Mouse (Mus musculus) embryonic stem cell, embryonic (primary cell): Measurements from ENCODE around the gene Tcte1.

Source experiments
- CTCF ChIA-PET, 4 experiments: fragments of 300-600 bp in 2 of 4; fragments of 350-600 bp in 2 of 4; sonication (Branson Sonifier 250); formaldehyde crosslinking; loops; one replicate each; lab custom pipeline; 2022; ENCODE audit warnings: inconsistent platforms in 2 of 4; lab: Charles Lee
- POLR2A ChIA-PET, 4 experiments: fragments of 300-600 bp in 2 of 4; fragments of 350-600 bp in 2 of 4; sonication (Branson Sonifier 250); formaldehyde crosslinking; loops; one replicate each; lab custom pipeline; 2022; ENCODE audit warnings: antibody characterized with exemption in 4 of 4, inconsistent platforms in 1 of 4; lab: Charles Lee

Gene Tcte1

DNA sequence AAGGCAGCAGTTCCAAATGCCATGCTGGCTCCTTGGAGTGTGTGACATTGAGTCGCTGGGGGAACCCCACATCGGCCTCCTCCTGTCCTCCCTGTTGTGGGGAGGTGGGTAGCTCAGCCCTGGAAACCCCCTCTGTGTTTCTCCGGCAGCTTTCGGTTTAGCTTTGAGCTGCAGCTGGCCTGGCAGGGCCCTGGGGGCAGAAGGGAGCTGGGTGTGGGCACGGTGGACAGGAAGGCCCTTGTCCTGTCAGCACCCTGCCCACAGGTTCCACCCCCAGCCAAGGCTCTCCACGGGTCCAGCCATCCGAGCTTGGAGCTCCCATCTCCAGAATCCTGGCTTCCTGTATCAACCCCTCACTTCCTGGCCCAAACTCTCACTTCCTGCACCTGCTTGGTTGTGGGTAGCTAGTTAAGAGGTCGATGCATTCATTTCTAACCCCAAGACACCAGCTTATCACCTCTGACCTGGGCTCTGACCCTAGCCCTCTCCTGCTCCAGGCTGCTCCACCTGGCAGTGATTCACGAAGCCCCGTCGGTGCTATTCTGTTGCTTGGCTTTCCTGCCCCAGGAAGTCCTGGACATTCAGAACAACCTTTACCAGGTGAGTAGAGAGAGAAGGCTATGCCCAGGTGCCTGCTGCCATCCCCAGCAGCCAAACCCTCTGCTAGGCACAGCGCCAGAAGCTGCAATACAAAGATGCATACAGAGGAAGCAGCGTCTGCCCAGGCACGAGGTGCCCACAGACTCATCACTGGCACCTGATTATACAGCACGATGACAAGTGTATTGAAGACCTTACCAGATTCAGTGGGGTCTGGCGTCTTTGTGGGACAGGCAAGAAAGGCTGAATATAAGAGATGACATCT lies 35.0 kb downstream of the Tcte1 start:
- ChIA-PET CTCF (interaction anchor here (0.5 to 1.6 kb wide), 11 partner anchors 9 to 1147 kb away, joined by 3 to 12 read pairs (median 4); no protein-coding TSS in a partner anchor), POLR2A (interaction anchor here (0.6 to 28.4 kb wide), 19 partner anchors 8 to 595 kb away, joined by 3 to 605 read pairs (median 4); partner anchors contain the start of genes Hsp90ab1 (in 4 of the 4), Cdc5l (in 2 of the 4), Mad2l1bp (in 1 of the 4) and Spats1 (in 1 of the 4))

DNA sequence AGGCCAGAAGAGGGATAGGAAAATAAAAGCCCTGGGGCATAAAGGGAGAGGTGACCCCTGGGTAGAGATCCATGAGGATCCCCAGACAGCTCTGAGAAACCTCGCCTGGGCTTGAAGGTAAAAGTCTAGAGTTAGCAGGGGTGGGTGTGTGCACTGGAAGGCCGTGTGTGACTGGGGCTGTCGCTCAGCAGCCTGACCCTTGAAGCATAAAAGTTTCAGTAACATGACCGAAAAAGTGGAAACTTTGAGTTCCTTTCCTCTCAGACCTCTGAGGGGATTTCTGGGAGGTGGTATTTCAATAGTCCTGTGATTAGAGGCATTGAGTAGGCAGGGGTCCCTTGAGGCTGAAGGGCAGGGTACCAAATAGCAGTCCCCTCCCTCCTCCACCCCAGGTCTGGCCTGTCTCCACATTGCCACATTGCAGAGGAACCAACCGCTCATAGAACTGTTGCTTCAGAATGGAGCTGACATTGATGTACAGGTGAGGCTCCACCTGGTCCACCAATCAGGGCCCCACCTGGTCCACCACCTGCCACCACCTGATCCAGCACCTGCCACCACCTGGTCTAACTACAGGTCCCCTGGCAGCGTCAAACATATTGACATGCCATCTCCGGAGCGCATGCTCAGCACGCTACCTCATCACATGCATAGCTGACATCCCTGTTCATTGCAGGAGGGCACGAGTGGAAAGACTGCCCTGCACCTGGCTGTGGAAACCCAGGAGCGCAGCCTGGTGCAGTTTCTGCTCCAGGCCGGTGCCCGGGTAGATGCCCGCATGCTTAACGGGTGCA lies 36.7 kb downstream of the Tcte1 start:
- POLR2A ChIA-PET, result interaction anchor here (0.6 to 28.4 kb wide), 8 partner anchors 10 to 1866 kb away, joined by 3 to 605 read pairs (median 6); partner anchors contain the start of gene Hsp90ab1 (in 4 of the 4)
- CTCF ChIA-PET, result interaction anchor here in 2 of 4 experiments (0.6 to 1.1 kb wide), 4 partner anchors 44 to 176 kb away, joined by 3 to 5 read pairs (median 4); no protein-coding TSS in a partner anchor

DNA sequence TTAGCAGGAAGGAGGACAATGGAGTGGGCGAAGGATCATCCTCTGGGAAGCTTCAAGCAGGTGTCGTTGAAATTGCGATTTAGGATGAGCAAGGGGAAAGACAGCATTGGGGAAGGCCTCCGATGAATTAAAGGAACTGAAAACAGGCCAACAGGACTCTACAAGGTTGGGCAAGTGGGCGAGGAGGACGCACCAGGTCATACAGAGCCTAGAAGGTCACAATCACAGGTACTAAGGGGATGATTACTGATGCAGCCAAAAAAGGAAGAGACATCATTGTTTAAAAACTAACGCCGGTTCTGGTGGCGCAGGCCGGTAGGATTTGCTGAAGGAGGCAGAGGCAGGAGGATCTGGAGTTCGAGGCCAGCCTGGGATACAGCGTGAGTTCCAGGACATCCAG lies 40.0 kb downstream of the Tcte1 start:
- ChIA-PET CTCF (interaction anchor here (0.5 to 3.5 kb wide), 40 partner anchors 8 to 856 kb away, joined by 3 to 21 read pairs (median 5); partner anchors contain the start of genes Nfkbie (in 4 of the 4), Aars2 (in 2 of the 4), Spats1 (in 2 of the 4) and Hsp90ab1 (in 1 of the 4)), POLR2A (interaction anchor here (0.6 to 28.4 kb wide), 41 partner anchors 8 to 990 kb away, joined by 3 to 605 read pairs (median 4); partner anchors contain the start of genes Hsp90ab1 (in 4 of the 4), Aars2 (in 2 of the 4), Nfkbie (in 2 of the 4) and Cdc5l (in 1 of the 4))

DNA sequence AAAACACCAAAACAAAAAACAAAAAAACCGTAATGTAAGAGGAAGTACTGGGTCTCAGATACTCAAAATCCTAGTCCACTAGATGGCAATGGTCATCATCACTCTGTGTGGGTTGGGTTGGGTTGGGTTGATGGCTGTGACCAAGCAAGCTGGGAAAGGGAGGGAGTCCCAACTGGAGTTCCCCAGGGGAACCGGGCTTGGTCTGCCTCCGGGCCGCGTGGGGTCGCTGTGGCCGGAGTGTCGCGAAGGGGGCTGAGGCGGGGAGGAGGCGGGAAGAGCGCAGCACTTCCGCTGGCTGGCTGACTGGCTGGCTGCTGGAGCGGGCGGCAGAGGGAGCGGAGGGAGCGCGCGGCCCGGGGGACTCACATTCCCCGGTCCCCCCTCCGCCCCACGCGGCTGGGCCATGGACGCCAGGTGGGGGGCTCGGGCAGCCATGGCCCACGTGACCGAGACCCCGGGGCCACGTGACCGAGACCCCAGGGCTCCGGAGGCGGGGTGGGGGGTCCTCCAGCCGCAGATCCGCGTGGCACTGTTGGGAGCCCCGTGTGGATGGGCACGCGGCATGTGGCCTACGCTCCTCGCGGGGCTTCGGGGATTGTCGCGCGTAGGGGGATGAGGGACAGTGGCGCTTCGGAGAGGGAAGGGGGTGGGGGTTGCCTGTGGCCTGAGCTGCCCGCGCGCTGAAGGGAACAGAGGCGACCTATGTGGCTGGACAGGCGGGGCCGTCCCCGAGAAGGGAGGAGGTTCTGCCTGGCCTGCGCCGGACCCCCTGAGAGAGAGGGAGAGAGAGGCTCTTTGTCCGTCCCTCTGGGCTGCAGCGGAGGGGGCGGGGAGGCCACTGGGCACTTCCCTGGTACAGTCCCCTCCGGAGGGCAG lies 40.7 kb downstream of the Tcte1 start, which contains the start of gene Slc35b2:
Slc35b2 (plus strand) TSS at position 220 of the 876 bp plus-strand sequence.
- POLR2A ChIA-PET, result interaction anchor here (0.6 to 28.4 kb wide), 55 partner anchors 8 to 989 kb away, joined by 3 to 605 read pairs (median 4); partner anchors contain the start of genes Hsp90ab1 (in 4 of the 4), Aars2 (in 3 of the 4), Mymx (in 2 of the 4) and Nfkbie (in 2 of the 4)
- CTCF ChIA-PET, result interaction anchor here (0.5 to 3.5 kb wide), 50 partner anchors 8 to 856 kb away, joined by 3 to 21 read pairs (median 5); partner anchors contain the start of genes Nfkbie (in 4 of the 4), Aars2 (in 2 of the 4), Spats1 (in 2 of the 4) and Hsp90ab1 (in 1 of the 4)

DNA sequence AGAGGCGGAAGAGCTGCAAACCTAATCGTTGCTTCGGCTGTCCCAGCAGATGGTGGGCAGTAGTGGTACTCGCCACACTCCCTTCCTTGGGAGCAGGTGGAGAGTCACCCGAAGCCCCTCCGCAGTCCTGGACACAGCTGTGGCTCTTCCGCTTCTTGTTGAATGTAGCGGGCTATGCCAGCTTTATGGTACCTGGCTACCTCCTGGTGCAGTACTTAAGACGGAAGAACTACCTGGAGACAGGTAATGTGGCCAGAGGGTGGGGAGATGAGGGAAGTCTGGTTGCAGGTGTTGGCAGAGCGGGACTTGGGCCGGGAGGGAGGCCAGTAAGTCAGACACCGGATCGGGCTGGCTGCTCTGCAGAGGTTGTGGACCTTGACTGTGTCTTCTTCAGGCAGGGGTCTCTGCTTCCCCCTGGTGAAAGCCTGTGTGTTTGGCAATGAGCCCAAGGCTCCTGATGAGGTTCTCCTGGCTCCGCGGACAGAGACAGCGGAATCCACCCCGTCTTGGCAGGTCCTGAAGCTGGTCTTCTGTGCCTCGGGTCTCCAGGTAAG lies 41.4 kb downstream of the Tcte1 start:
- ChIA-PET CTCF (interaction anchor here (0.5 to 3.5 kb wide), 21 partner anchors 9 to 158 kb away, joined by 3 to 21 read pairs (median 6); partner anchors contain the start of genes Nfkbie (in 2 of the 4), Spats1 (in 2 of the 4) and Hsp90ab1 (in 1 of the 4)), POLR2A (interaction anchor here (0.6 to 28.4 kb wide), 44 partner anchors 8 to 131 kb away, joined by 3 to 605 read pairs (median 5); partner anchors contain the start of genes Hsp90ab1 (in 4 of the 4), Aars2 (in 3 of the 4), Mymx (in 2 of the 4) and Nfkbie (in 2 of the 4))

DNA sequence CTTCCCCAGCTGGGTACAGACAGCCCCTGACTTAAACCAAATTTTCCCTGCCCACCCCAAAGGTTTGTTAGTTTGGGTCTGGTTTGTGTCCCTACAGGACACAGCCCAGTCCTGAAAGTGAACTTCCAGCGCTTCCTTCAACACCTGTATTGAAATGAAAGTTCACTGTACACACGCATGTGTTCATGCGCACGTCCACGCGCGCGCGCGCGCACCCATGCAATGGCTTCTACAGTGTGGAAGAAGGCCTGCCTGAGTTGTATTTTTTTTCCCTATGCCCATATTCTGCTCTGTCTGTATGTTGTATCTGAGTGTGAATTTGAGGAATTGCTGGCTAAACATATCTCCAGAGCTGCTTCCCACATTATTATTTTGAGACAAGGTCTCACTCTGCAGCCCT lies 41.9 kb downstream of the Tcte1 start:
- CTCF ChIA-PET, result interaction anchor here in 3 of 4 experiments (0.5 to 2.6 kb wide), 8 partner anchors 9 to 158 kb away, joined by 3 to 21 read pairs (median 5); partner anchors contain the start of genes Hsp90ab1 (in 1 of the 3) and Nfkbie (in 1 of the 3)
- POLR2A ChIA-PET, result interaction anchor here (0.6 to 28.4 kb wide), 37 partner anchors 8 to 391 kb away, joined by 3 to 605 read pairs (median 9); partner anchors contain the start of genes Hsp90ab1 (in 3 of the 4), Aars2 (in 2 of the 4), Mymx (in 2 of the 4) and Nfkbie (in 2 of the 4)

DNA sequence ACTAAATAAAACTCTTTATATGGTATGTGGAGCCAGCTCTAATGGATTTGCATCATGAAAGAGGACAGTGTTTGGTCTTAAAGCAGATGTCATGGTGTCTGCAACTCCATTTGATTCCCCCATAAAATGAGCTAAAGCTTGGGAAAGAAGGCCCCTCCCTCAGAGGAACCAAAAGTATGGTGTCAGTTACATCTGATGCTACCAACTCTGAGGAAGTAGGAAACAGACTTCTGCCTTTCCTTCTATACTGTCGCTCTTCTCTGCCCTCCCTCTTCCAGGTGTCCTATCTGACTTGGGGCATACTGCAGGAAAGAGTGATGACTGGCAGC lies 42.8 kb downstream of the Tcte1 start:
- ChIA-PET POLR2A (interaction anchor here (0.5 to 28.4 kb wide), 83 partner anchors 7 to 989 kb away, joined by 3 to 605 read pairs (median 4); partner anchors contain the start of genes Nfkbie (in 4 of the 4), Aars2 (in 3 of the 4), Capn11 (in 2 of the 4) and Cdc5l (in 2 of the 4)), CTCF (interaction anchor here (0.8 to 2.1 kb wide), 12 partner anchors 13 to 151 kb away, joined by 3 to 8 read pairs (median 3); no protein-coding TSS in a partner anchor)

DNA sequence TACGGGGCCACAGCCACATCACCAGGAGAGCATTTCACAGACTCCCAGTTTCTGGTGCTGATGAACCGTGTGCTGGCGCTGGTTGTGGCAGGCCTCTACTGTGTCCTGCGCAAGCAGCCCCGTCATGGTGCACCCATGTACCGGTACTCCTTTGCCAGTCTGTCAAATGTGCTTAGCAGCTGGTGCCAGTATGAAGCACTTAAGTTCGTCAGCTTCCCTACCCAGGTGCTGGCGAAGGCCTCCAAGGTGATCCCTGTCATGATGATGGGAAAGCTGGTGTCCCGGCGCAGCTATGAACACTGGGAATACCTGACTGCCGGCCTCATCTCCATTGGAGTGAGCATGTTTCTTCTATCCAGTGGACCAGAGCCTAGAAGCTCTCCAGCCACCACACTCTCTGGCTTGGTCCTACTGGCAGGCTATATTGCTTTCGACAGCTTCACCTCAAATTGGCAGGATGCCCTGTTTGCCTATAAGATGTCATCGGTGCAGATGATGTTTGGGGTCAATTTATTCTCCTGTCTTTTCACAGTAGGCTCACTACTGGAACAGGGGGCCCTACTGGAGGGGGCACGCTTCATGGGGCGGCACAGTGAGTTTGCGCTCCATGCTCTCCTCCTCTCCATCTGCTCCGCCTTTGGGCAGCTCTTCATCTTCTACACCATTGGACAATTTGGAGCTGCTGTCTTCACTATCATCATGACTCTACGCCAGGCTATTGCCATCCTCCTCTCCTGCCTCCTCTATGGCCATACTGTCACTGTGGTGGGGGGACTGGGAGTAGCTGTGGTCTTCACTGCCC lies 43.3 kb downstream of the Tcte1 start:
- ChIA-PET POLR2A (interaction anchor here (0.6 to 28.4 kb wide), 96 partner anchors 7 to 989 kb away, joined by 3 to 605 read pairs (median 4); partner anchors contain the start of genes Nfkbie (in 4 of the 4), Aars2 (in 3 of the 4), Cdc5l (in 3 of the 4) and Capn11 (in 2 of the 4)), CTCF (interaction anchor here (0.6 to 2.1 kb wide), 18 partner anchors 8 to 151 kb away, joined by 3 to 8 read pairs (median 3); partner anchors contain the start of gene Nfkbie (in 1 of the 4))

DNA sequence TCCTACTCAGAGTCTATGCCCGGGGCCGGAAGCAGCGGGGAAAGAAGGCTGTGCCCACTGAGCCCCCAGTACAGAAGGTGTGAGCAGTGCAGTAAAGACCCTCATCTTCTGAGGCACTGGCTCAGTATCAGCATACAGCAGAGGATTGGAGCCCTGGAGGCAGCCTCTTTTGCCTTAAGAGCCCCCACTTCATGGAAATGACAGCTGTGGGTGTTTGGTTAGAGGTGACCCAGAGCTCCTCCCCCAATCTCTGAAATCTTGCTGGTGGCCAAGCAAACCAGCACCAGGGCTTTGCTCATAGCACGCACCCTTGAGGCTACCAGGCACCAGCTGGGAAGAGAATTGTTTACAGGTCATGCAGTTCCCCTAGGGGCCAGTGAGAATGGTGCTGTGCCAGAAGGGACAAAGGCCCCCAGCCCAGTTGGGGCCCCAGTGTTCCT lies 43.9 kb downstream of the Tcte1 start:
- ChIA-PET CTCF (interaction anchor here (0.5 to 2.1 kb wide), 14 partner anchors 9 to 699 kb away, joined by 3 to 8 read pairs (median 4); partner anchors contain the start of gene Nfkbie (in 1 of the 4)), POLR2A (interaction anchor here (0.7 to 28.4 kb wide), 73 partner anchors 9 to 988 kb away, joined by 3 to 605 read pairs (median 5); partner anchors contain the start of genes Aars2 (in 3 of the 4), Cdc5l (in 3 of the 4), Nfkbie (in 3 of the 4) and Mymx (in 2 of the 4))

DNA sequence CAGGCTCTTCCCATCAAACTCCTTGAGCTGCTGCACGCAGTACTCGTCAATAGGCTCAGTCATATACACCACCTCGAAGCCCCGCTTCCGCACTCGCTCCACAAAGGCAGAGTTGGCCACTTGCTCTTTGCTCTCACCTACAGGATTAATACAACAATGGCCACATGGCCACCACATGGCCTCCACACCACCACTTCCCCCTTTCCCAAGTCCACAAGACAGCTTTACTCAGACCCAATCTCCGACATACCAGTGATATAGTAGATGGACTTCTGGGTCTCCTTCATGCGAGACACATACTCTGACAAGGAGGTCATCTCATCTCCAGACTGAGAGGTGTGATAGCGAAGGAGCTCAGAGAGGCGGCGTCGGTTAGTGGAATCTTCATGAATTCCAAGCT lies 45.8 kb downstream of the Tcte1 start:
- ChIA-PET CTCF (interaction anchor here in 3 of 4 experiments (0.7 to 2.0 kb wide), 5 partner anchors 10 to 87 kb away, joined by 3 to 6 read pairs (median 3); no protein-coding TSS in a partner anchor), POLR2A (interaction anchor here (0.6 to 28.4 kb wide), 48 partner anchors 8 to 1254 kb away, joined by 3 to 605 read pairs (median 5); partner anchors contain the start of genes Nfkbie (in 3 of the 4), Aars2 (in 2 of the 4), Mymx (in 2 of the 4) and Slc29a1 (in 2 of the 4))

DNA sequence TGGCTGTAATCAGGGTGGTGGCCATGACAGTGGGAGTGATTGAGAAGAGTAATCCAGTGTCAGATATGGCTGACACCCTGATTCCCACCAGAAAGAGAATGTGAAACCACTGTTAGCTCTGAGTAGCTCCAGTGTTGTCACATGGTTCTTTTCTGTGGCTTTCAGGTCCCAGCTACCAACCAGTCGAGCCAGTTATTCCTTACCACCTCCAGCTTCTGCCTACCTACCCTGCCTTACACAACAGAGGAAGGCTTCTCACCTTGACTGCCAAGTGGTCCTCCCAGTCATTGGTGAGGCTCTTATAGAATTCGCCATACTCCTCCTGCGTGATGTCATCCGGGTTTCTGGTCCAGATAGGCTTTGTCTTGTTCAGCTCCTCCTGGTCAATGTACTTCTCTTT lies 46.8 kb downstream of the Tcte1 start:
- POLR2A ChIA-PET, result interaction anchor here in 3 of 4 experiments (0.6 to 28.4 kb wide), 40 partner anchors 8 to 512 kb away, joined by 3 to 605 read pairs (median 6); partner anchors contain the start of genes Aars2 (in 2 of the 3), Nfkbie (in 2 of the 3), Spats1 (in 2 of the 3) and Tmem151b (in 2 of the 3)
- CTCF ChIA-PET, result interaction anchor here in 2 of 4 experiments (0.7 to 2.0 kb wide), 4 partner anchors 10 to 107 kb away, joined by 3 to 6 read pairs (median 4); no protein-coding TSS in a partner anchor

DNA sequence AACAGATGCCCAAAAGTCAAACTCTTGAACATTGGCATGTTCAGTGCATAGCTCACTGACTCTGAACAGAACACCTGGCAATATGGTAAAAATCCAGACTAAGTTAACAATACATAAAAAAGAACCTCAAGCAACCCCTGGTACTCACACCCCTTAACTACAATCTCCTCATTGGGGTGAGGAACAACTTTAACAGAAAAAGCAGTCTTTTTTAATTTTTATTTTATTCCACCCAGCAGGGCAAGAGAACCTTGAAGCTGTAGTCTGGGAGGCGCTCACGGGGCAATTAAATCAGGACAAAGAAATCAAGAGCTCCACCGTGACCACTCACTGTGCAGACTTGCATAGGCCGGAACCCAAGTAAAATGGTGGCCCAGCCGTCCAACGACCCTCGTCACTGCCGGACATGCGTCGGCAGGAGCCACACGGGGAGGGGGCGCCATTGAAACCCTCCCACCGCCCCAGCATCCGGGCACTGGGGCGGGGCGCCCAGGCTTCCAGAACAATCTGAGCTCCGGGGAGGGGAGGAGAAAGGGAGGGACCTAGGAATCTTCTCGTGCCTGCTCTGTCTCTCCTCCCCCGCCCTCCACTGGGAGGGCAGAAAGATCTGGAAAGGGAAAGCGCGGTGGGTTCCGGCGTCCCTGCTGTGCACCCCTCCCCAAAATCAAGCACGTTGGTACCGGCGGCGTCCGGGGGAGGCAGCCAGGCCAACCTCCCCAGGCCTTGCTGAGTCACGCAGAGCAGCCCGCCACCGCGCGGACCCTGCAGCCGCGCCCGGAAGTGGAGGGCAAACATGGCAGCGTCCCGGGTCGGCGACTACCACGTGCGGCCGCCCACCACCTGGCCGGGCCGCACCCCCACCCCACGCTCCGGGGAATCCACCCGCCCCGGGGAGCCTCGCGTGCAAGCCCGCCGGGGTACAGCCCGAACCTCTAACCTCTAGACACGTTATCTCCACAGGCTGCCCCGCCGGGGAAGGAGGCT lies 49.2 kb downstream of the Tcte1 start:
- ChIA-PET CTCF (interaction anchor here in 3 of 4 experiments (0.5 to 4.0 kb wide), 16 partner anchors 9 to 109 kb away, joined by 3 to 45 read pairs (median 4); partner anchors contain the start of genes Aars2 (in 1 of the 3), Nfkbie (in 1 of the 3) and Slc35b2 (in 1 of the 3)), POLR2A (interaction anchor here (0.6 to 28.4 kb wide), 151 partner anchors 6 to 1756 kb away, joined by 3 to 605 read pairs (median 5); partner anchors contain the start of genes Aars2 (in 4 of the 4), Mymx (in 4 of the 4), Nfkbie (in 3 of the 4) and Slc35b2 (in 3 of the 4))
